Mouse (Mus musculus) liver, adult 2 months (tissue): ENCODE measurements around the gene Mmp28. TPM values are rescaled to one million over a fixed set of nuclear protein-coding genes. Genes with fewer than 3 reads are reported as not detected.

ENCODE experiments used
- DNase-seq: peaks from one replicate; pipeline ENCODE4 v3.0.0-alpha.2; 2011; ENCODE audit warnings: low read depth, low spot score; ENCODE audit errors: extremely low read depth
- H3K27ac ChIP-seq: fragments of 200-500 bp; replicated peaks from 2 replicates; pipeline ENCODE4 v1.5.1; 2012; ENCODE audit warnings: low read depth, mild to moderate bottlenecking, control low read depth, inconsistent platforms, low read length; ENCODE audit not compliant: insufficient read depth
- H3K27me3 ChIP-seq: fragments of 200-500 bp; 2 replicates; pipeline ENCODE4 v1.6.1; 2012; ENCODE audit warnings: mild to moderate bottlenecking, moderate library complexity, low read length, inconsistent platforms; ENCODE audit not compliant: control insufficient read depth, insufficient read depth
- H3K36me3 ChIP-seq: fragments of 200-500 bp; 2 replicates; pipeline ENCODE4 v1.6.1; 2012; ENCODE audit warnings: low read length, inconsistent platforms; ENCODE audit not compliant: control insufficient read depth, insufficient read depth
- H3K4me1 ChIP-seq: fragments of 200-500 bp; 2 replicates; pipeline ENCODE4 v1.6.1; 2011; ENCODE audit warnings: low read length; ENCODE audit not compliant: control insufficient read depth, insufficient read depth
- H3K4me3 ChIP-seq: fragments of 200-500 bp; 2 replicates; pipeline ENCODE4 v1.5.1; 2011; ENCODE audit warnings: low read depth, mild to moderate bottlenecking, control low read depth, low read length, moderate library complexity; ENCODE audit not compliant: insufficient read depth
- H3K79me2 ChIP-seq: fragments of 200-500 bp; 2 replicates; pipeline ENCODE4 v1.6.1; 2012; ENCODE audit warnings: inconsistent platforms, mild to moderate bottlenecking, low read length, moderate library complexity; ENCODE audit not compliant: control insufficient read depth, insufficient read depth
- H3K9ac ChIP-seq: fragments of 200-500 bp; 2 replicates; pipeline ENCODE4 v1.6.1; 2012; ENCODE audit warnings: low read depth, mild to moderate bottlenecking, control low read depth, inconsistent platforms, low read length
- CTCF ChIP-seq: fragments of 200-500 bp; IDR thresholded peaks from 2 replicates; pipeline ENCODE4 v1.5.1; 2011; ENCODE audit warnings: low read depth, low read length, control low read depth
- POLR2A ChIP-seq: fragments of 200-500 bp; IDR thresholded peaks from 2 replicates; pipeline ENCODE4 v1.6.1; 2011; ENCODE audit warnings: low read length, control low read depth; ENCODE audit not compliant: insufficient read depth; ENCODE audit errors: extremely low read depth
- WGBS: fragments of 180-500 bp; shearing (Covaris S2); methylation state at CpG from one replicate; pipeline ENCODE4 v1.1.7; 2018; 5-methylcytosine and 5-hydroxymethylcytosine counted together
- polyA plus RNA-seq: library from polyadenylated mRNA; depleted of rRNA; stranded (reverse); fragments of >200 nt; gene quantifications from 2 replicates; pipeline ENCODE4 v1.2.3, GENCODE M21; 2012; rRNA removed
- total RNA-seq: library from RNA; depleted of rRNA; stranded (reverse); fragments of >200 nt; gene quantifications from 2 replicates; pipeline ENCODE4 v1.2.3, GENCODE M21; 2014; rRNA removed

Gene Mmp28
- total and polyA plus RNA-seq, 2 experiments, result 0.18 to 0.26 TPM

DNA sequence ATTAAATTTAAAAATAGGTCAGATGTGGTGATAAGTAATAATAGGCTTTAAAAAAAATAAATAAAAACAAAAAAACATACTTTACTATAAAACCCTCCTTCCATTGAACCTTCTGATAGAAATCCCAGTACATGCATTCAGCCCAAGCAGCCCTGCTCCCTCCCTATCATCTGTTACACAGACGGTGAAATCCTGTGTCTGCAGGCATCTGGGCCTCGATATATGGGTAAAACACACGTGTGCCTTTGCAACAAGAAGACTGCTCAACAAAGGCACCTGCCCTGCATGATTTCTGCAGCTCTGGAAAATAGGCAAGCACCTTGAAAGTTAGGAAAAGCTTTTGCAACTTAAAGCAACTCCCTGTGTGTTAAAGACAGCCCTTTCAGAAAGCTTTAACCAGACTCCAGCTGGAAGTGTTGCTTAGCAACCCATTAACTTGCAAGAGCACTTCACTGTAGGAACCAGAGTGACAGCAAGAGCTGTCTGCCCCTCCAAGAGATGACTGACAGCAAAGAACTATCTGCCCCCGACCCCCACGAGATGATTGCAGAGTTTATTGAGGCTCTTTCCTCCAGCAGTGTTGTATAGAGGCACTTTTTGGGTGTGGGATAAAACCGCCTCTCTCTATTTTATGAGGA, 68.0 kb downstream of the Mmp28 start:
- Histone ChIP-seq H3K27ac (no peak overlapping the region), H3K9ac (no peak overlapping the region), H3K4me3 (no peak overlapping the region), H3K36me3 (peaks cover 39% of the 10 kb centered on the region), H3K27me3 (no peaks in the 10 kb centered on the region), H3K4me1 (no peaks in the 10 kb centered on the region), H3K79me2 (no peaks in the 10 kb centered on the region)
- no peak for TF ChIP-seq POLR2A
- TF ChIP-seq CTCF, result no peak
- 82% methylated on average over 6 of the region's 6 CpGs for WGBS
- DNase-seq, result no peak

- no peak for TF ChIP-seq POLR2A
- TF ChIP-seq CTCF, result no peak
- no peak overlapping the region for H3K9ac ChIP-seq
- no peaks in the 10 kb centered on the region for H3K4me1 ChIP-seq
- no peaks in the 10 kb centered on the region for H3K79me2 ChIP-seq
- H3K4me3 ChIP-seq, result no peak overlapping the region
- no peaks in the 10 kb centered on the region for H3K27me3 ChIP-seq
- DNase-seq, result no peak
- H3K27ac ChIP-seq, result no peak overlapping the region
- peaks cover 30% of the 10 kb centered on the region for H3K36me3 ChIP-seq
- 86% methylated on average over 4 of the region's 4 CpGs for WGBS
Measured at GRCm38 (mm10) chr11:83393062-83393461, 69.8 kb downstream of the Mmp28 start.

Other genes with a start within 250 kb of the Mmp28 start
- gene Slfn14, start 176.3 kb downstream of the Mmp28 start, total RNA-seq, result not detected in 2 replicates
- gene Slfn14, start 176.3 kb downstream of the Mmp28 start, polyA plus RNA-seq, result not detected in 2 replicates
- gene Ap2b1, start 164.0 kb downstream of the Mmp28 start, total RNA-seq, result 25.4 and 31.3 TPM in 2 replicates
- 16.2 and 16.3 TPM in 2 replicates for gene Ap2b1, start 164.0 kb downstream of the Mmp28 start, polyA plus RNA-seq
- gene Pex12, start 160.5 kb downstream of the Mmp28 start, total RNA-seq, result 4.3 and 5.5 TPM in 2 replicates
- gene Pex12, start 160.5 kb downstream of the Mmp28 start, polyA plus RNA-seq, result 7.9 and 10.1 TPM in 2 replicates
- 0.07 and 0.18 TPM in 2 replicates for gene Rasl10b, start 53.9 kb downstream of the Mmp28 start, total RNA-seq
- 0.12 and 0.24 TPM in 2 replicates for gene Rasl10b, start 53.9 kb downstream of the Mmp28 start, polyA plus RNA-seq
- not detected in 2 replicates for gene Gas2l2, start 33.6 kb downstream of the Mmp28 start, total RNA-seq
- not detected in 2 replicates for gene Gas2l2, start 33.6 kb downstream of the Mmp28 start, polyA plus RNA-seq
- gene 1700020L24Rik, start 25.4 kb downstream of the Mmp28 start, total RNA-seq, result not detected in 2 replicates
- gene 1700020L24Rik, start 25.4 kb downstream of the Mmp28 start, polyA plus RNA-seq, result not detected in 2 replicates
- 29.1 and 29.9 TPM in 2 replicates for gene Taf15, start 10.0 kb upstream of the Mmp28 start, total RNA-seq
- 7.1 and 8.5 TPM in 2 replicates for gene Taf15, start 10.0 kb upstream of the Mmp28 start, polyA plus RNA-seq
- not detected in 2 replicates for gene Heatr9, start 59.1 kb upstream of the Mmp28 start, total RNA-seq
- not detected in 2 replicates for gene Heatr9, start 59.1 kb upstream of the Mmp28 start, polyA plus RNA-seq
- 0.37 and 1.1 TPM in 2 replicates for gene Ccl5, start 67.4 kb upstream of the Mmp28 start, total RNA-seq
- gene Ccl5, start 67.4 kb upstream of the Mmp28 start, polyA plus RNA-seq, result 7.2 and 13.2 TPM in 2 replicates
- gene Ccl9, start 115.6 kb upstream of the Mmp28 start, total RNA-seq, result 92.1 and 125 TPM in 2 replicates
- 45.5 and 61.7 TPM in 2 replicates for gene Ccl9, start 115.6 kb upstream of the Mmp28 start, polyA plus RNA-seq
- 8.7 and 14.1 TPM in 2 replicates for gene Ccl6, start 130.0 kb upstream of the Mmp28 start, total RNA-seq
- 2.5 and 3.3 TPM in 2 replicates for gene Ccl6, start 130.0 kb upstream of the Mmp28 start, polyA plus RNA-seq
- not detected in 2 replicates for gene Rpl9-ps1, start 182.6 kb upstream of the Mmp28 start, total RNA-seq
- gene Rpl9-ps1, start 182.6 kb upstream of the Mmp28 start, polyA plus RNA-seq, result not detected in 2 replicates
- gene Ccl3, start 186.3 kb upstream of the Mmp28 start, total RNA-seq, result 0.18 TPM in 1 of 2 replicates, not detected in the other
- gene Ccl3, start 186.3 kb upstream of the Mmp28 start, polyA plus RNA-seq, result 0.42 and 0.48 TPM in 2 replicates
- 0.40 TPM in 1 of 2 replicates, not detected in the other for gene Ccl4, start 199.5 kb upstream of the Mmp28 start, total RNA-seq
- gene Ccl4, start 199.5 kb upstream of the Mmp28 start, polyA plus RNA-seq, result 1.1 TPM in 1 of 2 replicates, not detected in the other
- 40.9 and 46.0 TPM in 2 replicates for gene Wfdc17, start 240.9 kb upstream of the Mmp28 start, total RNA-seq
- 8.0 and 19.9 TPM in 2 replicates for gene Wfdc17, start 240.9 kb upstream of the Mmp28 start, polyA plus RNA-seq
- gene Wfdc18, start 245.9 kb upstream of the Mmp28 start, total RNA-seq, result not detected in 2 replicates
- not detected in 2 replicates for gene Wfdc18, start 245.9 kb upstream of the Mmp28 start, polyA plus RNA-seq